Mouse (Mus musculus): Measurements from ENCODE around the gene Lgr6.

DNA sequence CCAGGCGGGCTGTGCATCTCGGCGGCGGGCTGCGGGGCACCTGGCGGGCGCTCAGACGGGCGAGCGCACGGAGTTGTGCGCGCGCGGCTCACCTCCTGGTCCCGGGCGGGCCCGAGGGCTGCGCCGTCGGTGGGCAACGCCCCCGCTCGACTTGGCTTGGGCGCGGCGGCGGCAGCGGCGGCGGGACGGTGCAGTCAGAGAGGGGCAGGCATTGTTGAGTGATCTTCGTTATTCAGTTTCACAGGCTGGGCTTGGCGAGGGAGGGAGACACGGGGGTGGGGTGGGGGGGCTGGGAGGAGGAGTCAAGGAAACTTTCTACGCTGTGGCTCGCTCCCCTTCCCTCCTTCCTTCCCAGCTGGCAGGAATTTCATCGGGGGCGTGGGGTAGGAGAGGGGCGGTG lies at the start of gene Lgr6:
- no peak for TF ChIP-seq CTCF (IDR thresholded peaks at IDR 0.05; ENCODE audit: extremely low read depth, insufficient read depth, insufficient read length, insufficient replicate concordance)
- no peak for TF ChIP-seq POLR2A (IDR thresholded peaks at IDR 0.05; ENCODE audit: low read depth, low read length)
